Mouse (Mus musculus): ENCODE data around the gene Tbc1d9b. TPM values are rescaled to one million over a fixed set of nuclear protein-coding genes. Genes with fewer than 3 reads are reported as not detected.

Tbc1d9b gene
- total RNA-seq (2023): 51.4 to 62.3 TPM (median 56.0 TPM) in 4 replicates

DNA sequence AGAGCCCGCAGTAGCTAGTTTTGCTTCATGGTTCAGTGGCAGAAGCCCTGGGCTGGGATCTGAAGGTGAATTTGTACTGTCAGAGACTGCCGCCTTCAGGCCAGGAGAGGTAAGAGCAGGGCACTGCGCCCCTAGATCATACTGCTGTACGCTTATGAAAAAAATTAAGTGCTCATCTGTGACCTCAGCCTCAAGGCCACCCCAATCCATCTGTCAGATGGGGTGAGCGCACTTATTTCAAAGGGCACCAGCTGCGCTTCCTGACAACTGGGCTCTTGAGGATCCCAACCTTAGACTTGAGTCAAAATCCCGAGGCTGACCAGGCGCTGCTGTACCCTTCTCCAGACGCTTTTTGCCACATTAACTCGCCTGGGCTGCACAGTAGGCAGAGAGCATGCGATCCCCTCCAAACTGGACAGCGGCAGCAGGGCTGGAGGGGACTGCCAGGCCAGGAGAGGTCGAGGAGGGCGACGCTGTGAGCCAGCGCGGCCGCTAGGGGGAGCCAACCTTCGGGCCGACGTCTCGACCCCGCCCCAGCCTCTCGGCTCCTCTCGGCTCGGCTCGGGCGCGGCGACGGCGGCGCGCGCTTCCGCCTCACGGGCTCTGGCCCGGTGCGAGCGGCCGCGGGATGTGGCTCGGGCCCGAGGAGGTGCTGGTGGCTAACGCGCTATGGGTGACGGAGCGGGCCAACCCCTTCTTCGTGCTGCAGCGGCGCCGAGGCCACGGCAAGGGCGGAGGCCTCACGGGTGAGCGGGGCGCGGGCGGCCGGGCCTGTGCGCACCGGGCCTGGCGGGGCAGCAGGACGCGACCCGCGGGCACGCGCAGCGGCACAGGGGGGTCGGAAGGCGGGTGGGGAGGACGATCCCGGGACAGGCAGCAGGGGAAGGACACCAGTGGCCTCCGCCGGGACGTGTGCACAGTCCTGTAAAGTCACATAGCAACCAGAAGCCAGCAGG is at the start of gene Tbc1d9b:
Gene Tbc1d9b (plus strand): TSS at position 586 of the 956 bp plus-strand sequence.

DNA sequence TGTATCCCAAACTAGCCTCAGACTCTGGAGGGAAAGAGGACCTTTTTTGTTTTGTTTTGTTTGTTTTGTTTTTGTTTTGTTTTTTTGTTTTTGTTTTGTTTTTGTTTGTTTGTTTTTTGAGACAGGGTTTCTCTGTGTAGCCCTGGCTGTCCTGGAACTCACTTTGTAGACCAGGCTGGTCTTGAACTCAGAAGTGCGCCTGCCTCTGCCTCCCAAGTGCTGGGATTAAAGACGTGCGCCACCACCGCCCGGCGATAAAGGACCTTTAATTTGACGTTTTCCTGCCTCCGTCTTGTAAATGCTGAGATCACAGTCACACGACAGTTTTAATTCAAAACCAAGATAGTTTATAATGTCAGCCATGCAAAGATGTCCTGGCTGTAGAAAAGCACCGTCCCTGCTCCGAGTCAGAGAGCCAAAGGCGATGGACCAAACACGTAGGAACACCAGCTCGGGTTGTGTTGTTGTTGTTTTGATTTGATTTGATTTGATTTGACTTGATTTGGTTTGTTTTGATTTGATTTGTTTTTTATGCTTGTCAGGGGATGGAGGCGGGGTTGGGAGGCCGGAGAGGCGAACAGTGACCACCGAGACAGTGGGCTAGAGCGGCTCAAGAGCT is 43.0 kb downstream of the Tbc1d9b start, which contains the start of gene Mrnip:
Gene Mrnip (plus strand): TSS at position 334 of the 619 bp plus-strand sequence.

DNA sequence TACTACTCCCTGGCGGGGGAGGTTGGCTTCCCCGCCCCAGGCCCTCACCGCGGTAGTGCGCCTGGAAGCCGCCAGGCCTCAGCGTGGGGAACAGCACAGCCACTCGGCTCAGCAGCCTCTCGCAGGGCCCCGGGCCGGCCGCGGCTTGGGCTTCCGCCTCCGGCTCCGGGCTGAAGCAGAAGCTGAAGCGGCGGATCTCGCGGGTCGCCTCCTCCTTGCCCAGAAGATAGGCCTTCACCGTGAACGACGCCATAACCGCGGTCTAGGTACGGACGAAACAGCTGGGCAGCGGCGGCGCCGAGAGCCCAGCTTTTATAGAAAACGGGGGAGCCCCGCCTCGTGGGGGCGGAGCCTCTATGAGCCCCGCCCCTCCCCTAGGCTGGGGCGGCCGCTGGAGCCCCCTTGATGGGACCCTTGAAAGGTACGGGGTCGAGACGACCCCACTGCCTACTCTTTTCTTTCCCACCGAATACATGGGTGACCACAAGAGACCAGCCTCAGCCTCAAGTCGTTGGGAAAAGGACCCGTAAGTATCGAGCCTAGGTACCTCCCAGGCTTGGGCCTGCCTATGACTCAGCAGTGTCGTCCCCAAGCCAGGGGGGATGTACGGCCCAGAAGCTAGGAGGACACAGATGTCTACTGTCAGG is 79.4 kb downstream of the Tbc1d9b start, which contains the start of the genes Sqstm1 and Mgat4b:
Gene Sqstm1 (minus strand): TSS at position 323 of the 647 bp plus-strand sequence.
Gene Mgat4b (plus strand): TSS at position 386 of the 647 bp plus-strand sequence.

Other genes starting within 250 kb of the Tbc1d9b start
- not detected in 4 replicates for gene Rasgef1c, start 229.6 kb upstream of the Tbc1d9b start, total RNA-seq (2023)
- gene Rnf130, start 106.0 kb upstream of the Tbc1d9b start, total RNA-seq (2023): 84.9 to 102 TPM (median 90.1 TPM) in 4 replicates
- gene Mrnip, start 43.0 kb downstream of the Tbc1d9b start, total RNA-seq (2023): 2.5 to 7.0 TPM (median 3.7 TPM) in 4 replicates
- 562 to 613 TPM (median 580 TPM) in 4 replicates for gene Sqstm1, start 79.4 kb downstream of the Tbc1d9b start, total RNA-seq (2023)
- 7.3 to 11.0 TPM (median 8.7 TPM) in 4 replicates for gene Mgat4b, start 79.5 kb downstream of the Tbc1d9b start, total RNA-seq (2023)
- 1.2 to 2.2 TPM (median 2.1 TPM) in 3 of 4 replicates, not detected in the other for gene Ltc4s, start 107.2 kb downstream of the Tbc1d9b start, total RNA-seq (2023)
- 46.5 to 49.4 TPM (median 47.4 TPM) in 4 replicates for gene Maml1, start 160.9 kb downstream of the Tbc1d9b start, total RNA-seq (2023)
- 190 to 208 TPM (median 202 TPM) in 4 replicates for gene Canx, start 194.3 kb downstream of the Tbc1d9b start, total RNA-seq (2023)
- gene Cby3, start 223.1 kb downstream of the Tbc1d9b start, total RNA-seq (2023): not detected in 4 replicates
- gene Hnrnph1, start 245.6 kb downstream of the Tbc1d9b start, total RNA-seq (2023): 1,055 to 1,162 TPM (median 1,118 TPM) in 4 replicates